Mouse (Mus musculus) left cerebral cortex, adult 11 months (tissue): ENCODE measurements around the gene Insl6.

ENCODE experiments used
- DNase-seq: peaks from one replicate; pipeline ENCODE4 v3.0.0; 2022; ENCODE audit warnings: low spot score

Insl6 gene

DNA sequence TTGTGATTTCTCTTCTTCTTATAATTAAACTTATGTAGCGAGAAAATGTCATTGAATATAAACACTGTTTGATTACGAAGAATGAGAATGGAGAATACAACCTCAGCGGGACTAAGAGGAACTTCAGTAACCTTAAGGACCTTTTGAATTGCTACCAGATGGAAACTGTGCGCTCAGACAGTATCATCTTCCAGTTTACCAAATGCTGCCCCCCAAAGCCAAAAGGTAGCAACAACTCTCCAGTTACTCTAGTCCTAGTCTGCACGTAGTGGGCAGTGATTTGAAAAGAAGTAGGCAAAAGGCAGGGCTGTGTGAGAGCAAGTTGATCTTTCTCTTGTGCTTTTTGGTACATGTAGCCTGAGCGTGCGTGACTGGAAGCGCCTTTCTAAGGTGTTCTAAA lies 37.3 kb downstream of the Insl6 start:
- no peak for DNase-seq

DNA sequence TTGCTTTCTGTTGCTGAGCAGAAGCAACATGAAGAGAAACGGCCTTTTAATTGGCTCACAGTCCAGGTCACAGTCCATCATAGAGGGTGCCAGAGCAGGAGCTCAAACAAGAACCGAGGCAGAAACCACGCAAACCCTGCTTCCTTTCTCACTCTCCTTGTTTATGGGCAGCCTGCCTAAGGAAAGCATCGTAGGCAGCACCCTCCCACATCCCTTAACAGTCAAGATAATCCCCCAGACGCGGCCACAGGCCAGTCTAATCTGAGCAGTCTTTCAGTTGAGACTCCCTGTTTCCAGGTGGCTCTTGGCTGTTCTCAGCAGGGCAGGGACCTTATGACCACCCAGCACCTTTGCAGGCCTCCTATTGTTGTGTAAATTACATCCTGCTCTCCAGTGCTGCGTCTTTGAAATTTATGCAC lies 39.7 kb downstream of the Insl6 start:
- DNase-seq = no peak

DNA sequence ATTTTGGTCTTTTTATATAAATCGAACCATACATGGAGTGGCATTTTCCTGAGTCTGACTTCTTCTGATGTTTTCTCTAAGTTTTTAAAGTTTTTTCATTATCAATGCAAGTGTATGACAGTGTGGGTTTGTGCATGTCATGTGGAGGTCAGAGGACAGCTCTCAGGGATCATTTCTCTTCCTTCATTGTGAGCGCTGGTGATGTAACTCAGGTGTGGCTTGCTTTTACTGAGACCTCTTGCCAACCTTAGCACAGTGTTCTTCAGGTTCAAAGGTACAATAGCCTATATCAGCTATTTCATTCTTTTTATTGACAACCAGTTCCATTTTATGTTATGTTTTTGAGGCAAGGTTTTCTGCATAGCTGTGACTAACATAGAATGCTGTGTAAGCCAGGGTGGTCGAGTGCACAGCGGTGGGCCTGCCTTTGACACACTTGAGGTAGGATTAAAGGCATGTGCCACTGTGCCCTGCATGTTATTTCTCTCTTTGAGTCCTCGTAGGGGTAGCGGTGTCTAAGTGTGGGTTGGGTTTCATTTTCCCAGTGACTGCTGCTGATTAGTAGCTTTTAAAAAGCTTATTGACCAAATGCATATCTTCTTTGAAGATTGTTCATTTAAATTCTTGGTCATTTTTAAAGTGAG lies 46.1 kb downstream of the Insl6 start:
- no peak for DNase-seq

DNA sequence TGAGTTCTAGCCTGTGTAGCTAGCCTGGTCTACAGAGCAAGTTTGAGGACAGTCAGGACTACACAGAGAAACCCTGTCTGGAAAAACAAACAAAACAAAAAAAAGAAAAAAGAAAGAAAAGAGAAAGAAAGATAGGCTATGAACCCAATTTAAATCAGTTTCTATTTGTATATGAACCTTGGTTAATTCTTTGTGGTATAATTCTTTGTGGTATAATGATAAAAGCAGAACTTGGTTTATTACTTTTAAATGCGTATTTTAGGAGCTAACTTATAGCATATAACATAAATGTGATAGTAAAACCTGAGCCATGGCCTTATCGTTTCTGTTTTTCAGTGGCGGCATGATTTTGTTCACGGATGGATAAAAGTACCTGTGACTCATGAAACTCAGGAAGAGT lies 48.7 kb downstream of the Insl6 start:
- no peak for DNase-seq

DNA sequence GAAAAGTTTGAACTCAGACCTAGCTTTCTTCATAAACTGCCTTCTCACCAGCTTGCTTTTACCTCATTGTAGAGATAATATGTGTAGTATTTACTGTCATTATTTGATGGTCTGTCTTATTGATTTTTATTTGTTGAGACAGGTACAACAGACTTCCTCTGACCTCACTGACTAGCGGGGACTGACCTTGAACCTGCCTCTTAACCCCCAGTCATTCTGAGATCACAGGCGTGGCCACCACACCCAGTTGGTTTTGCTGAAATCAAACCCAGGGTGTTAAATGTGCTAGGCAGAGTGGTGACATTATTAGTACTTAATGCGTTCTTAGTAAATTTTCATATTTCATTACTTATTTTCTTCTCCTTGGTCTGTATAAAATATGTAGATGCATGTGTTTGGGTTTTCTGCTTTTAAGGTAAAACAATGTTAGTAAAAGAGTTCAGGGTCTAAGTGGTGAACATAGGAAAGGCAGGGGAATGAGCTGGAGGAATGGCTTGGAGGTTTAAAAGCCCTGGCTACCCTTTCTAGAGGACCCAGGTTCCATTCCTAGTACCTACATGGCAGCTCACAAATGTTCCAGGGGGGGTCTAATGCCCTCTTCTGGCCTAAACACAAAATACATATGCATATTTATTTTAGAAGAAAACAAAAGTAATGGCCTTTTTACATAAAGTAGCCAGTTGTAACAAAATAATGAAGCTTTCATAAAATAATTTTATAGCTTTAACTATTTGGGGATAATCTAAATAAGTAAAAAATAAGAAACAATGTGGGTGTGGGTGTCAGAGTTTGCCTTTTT lies 52.9 kb downstream of the Insl6 start:
- DNase-seq = no peak
